Mouse (Mus musculus) neural tube, embryonic 10.5 days (tissue): Measurements from ENCODE around the gene Mark1.
A peak's percentile ranks its signal among the peaks of the same experiment; 100 is the strongest.

ENCODE experiments used
- DNase-seq: peaks from one replicate; pipeline ENCODE4 v3.0.0-alpha.2; 2017; ENCODE audit warnings: low spot score; ENCODE audit errors: extremely low spot score

Mark1 gene

DNA sequence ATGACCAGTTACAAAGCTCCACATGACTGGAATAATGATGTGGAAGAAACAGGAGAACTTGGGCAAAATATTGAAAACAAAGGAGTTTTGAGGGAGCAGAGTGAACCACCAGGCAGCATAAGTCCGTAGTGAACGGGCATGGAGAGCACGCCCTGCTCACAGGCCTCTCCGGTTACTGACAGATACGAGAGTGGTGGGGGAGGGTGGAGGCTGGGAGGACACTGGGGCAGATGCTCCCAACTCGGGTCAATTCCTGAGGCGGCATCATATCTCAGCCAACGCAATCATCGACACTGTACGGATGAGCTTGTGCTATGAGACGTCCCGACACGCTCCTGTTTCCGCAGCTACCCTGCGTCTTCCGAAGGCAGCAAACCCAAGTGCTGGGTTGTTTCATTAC lies 102.0 kb downstream of the Mark1 start:
- no peak for DNase-seq

DNA sequence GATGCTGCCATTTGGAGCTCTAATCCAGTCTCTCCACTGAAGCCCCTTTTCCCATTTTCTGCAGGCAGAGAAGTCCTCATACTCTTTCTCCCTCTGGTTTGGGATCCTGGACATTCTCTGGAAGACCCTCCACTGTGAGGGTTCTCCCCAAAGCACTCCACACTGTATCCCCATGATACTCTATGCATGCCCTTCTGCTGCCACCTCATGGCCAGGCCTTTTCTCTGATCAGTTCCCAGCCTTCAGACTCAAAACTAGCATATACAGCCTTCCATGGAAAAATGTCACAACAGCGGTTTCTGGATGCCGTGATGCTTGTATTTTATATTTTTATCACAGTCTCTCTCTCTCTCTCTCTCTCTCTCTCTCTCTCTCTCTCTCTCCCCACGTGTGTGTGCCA lies 107.4 kb downstream of the Mark1 start:
- DNase-seq: no peak

DNA sequence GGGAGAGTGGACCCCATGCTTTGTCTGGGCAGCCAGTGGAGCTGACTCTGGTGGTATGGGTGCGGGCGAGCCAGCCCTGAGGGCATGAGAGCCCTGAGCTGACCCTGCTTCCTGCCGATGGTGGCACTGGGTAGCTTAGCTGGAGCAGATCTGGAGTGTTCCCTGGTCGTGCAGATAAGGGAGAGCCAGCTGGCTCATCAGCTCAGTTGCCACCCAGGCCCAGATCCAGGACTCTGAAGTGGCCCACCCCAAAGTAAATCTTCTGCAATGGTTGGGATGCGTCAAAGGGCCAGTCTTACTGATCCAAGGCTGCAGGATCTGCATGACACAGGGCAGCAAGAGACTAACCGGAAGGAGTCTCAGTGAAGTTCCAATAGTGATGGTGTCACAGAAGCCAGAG lies 109.9 kb downstream of the Mark1 start:
- DNase-seq: no peak

DNA sequence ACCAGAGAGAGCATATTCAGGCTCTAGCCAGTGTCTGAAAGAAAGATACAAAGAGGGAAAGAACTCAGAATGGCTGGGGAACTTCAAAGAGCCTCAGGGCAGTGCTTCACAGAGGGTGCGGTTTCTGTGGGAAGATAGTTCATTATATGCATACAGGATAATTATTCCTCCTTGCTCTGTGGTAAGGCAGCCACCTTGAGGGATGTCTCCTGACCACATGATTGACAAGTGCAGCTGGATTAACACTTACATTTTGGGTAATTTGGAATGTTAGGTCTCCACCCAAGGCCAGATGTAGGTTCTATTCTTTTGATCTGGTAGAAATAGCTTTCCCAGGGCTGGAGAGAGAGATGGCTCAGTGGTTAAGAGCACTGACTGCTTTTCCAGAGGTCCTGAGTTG lies 113.2 kb downstream of the Mark1 start:
- DNase-seq: no peak

DNA sequence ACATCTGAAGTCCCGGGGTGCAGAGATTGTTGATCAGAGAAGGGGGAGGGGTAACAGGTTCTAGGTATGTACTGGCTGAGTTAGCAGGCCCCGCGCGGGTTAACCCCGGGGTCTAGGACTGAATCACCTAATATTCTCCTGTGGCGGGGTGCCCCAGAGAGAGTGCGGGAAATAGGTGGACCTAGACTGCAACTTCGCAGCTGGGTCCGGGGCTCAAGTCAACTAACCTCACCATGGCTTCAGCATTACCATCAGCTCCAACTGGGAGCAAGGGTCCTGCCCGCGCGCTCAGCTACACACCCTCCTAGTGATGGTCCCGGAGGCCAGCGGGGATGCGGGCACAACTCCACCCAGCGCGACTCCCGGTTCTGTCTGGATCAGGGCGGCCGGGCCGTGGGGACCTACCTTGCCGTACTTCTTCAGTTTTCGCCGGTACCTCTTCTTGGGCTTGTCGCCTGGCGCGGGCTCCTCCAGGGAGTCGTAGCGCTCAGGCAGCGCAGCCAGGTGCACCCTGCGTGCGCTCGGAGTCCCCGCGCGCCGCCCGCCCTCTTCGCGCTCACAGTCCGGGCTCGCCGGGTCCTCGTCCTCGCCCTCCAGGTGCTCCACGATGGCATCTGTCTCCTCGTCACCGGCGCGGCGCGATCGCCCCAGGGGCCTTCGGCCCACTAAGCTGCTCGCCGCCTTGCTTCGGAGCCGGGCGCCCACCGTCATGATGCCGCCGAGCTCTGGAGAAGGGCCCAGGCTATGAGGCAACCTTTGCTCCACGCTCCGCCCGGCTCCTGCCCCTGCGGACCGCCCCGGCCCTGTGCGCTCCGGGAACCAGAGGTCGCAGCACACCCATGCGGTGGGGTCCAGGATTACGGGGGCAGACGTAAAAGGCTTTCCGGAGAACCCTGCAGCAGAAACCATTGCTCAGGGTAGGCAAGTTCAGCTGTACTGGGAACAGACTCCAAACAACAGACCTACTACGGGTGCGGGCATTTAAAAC lies 116.8 kb downstream of the Mark1 start, which contains the start of gene C130074G19Rik:
C130074G19Rik (minus strand) TSS at position 938 of the 988 bp plus-strand sequence.
- DNase-seq: peak; percentile 60

DNA sequence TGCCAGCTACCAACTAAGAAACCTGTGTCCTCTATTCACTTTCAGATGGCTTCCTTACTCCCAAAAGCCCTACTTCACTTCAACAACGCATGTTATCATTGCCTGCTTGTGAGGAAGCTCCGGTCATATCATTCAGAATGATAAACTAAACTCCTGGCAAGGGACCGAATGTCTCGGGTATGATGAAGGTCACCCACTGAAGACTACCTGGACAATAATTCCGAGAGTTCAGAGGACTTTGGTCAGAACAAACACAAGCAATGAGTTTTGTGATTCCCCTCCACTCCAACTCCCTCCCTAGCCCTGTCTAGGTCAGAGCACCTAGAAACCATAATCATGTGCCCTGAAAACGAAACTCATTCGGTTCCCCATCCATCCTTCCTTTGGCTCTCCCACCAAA lies 117.5 kb downstream of the Mark1 start:
- DNase-seq: no peak

DNA sequence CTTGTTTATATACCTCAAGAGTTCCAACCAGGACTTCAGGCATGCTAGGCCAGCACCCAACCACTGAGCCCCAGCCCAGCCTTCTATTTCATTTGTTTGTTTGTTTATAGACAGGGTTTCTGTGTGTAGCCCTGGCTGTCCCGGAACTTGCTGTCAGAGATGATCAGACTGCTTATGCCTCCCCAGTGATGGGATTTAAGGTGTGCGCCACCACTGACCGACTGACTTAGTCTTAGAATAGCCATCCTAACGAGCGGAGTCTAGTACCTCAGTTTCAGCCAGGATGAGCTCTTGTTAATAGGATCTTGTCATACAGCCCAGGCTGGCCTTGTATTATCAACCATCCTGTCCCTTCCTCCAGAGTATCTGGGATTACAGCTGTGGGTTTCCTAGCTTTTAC lies 118.2 kb downstream of the Mark1 start:
- no peak for DNase-seq

DNA sequence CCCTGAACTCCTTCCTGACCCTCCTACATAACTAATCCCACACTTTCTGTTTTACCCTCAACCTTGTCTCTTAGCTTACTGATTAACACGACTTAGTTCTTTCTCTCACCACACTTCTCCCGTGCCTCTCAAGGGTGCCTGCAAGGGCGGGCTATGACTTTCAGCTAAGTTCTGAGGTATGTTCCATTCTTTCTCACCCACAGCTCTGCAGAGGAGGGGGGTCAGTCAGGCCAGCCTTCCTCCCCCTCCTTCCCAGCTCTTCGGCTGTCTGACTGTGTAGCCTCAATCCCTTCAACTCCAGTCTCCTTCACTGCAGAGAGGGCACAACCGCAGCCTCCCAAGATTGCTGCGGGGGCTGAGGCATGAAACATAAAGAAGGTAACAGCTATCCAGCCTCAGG lies 120.5 kb downstream of the Mark1 start:
- DNase-seq: no peak

DNA sequence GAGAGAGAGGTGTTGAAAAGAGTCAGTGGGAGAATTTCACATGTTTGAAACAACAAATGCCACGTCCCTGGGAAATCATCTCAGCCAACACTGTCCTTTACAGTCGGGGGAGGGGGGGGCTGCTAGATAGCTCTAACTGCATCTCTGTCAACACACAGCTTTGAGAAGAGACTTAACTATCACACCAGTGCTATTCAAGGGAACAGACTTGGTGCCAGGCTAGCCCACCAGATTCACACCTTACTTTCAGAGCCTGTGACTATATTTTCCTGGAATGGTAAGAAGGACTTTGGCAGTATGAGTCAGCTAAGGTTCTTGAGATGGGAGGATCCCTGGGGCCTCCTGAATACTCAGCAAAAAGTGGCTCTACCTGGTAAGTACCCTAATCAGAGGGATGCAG lies 122.1 kb downstream of the Mark1 start:
- DNase-seq: no peak

DNA sequence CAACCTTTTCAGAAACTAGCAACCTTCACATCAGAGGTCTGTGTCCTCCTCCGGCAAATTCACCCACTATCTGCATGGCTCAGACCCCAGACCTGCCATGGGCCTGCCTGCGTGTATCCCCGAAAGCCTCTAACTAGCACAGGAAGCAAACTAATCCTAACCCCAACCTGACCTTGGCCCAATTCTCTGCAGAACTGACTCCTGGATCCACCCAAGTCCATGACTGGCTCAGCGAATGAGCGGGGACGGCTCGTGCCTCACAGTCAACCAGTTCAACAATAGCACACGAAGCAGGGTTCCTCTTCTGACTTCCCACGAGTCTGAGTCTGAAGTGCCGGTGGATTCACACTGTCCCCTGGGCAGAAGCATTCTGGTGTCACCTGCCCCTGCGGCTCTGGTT lies 125.5 kb downstream of the Mark1 start:
- DNase-seq: no peak

DNA sequence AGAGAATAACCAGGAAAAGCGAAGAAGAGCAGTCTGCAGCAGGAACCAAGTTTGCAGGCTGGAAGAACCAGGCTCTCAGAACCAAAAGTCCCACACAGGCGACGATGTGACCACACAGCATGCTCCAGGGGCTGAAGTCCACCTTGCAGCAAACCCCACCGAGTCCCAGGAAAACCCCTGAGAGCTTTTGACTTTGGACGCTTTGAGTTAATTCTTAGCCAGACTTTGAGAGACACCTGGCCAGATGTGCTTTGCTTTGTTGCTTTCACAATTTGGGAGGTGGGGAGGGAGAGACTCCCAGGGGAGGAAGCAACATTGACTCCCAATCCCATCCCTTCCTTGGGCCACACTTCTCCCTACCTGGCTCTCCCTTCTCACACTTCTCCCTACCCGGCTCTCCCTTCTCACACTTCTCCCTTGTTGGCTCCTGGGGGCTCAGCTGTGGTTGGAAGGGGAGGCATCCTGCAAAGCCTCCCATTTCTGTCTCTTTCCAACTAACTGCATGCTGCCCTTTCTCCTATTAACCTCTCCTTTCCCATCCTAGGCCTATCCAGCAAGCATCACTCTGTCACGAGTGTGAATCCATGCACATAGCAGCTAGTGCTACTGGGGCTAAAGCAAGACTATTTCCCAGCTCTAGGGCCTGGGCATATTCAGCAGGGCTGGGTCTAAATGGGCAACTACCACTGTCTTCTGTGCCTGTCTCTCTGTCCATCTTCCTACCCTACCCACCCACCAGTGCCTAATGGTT lies 127.1 kb downstream of the Mark1 start:
- DNase-seq: no peak

DNA sequence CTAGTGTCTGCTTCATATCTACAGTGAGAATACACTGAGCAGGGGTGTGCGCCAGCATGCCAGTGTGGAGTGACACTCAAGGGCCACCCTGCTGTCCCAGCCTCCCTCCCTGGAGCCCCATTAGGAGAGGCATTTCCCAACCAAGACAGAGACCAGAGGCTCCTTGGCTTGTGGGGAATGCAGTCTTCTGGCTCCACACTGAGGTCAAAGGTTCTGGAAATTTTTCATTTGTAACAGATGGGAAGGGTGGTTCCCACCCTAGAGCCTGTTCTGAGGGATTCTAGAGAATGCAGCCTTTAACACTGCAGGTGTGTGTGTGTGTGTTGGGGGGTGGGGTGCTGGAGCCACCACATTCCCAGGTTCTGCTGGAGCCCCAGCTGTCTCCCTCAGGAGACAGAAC lies 127.9 kb downstream of the Mark1 start:
- no peak for DNase-seq

DNA sequence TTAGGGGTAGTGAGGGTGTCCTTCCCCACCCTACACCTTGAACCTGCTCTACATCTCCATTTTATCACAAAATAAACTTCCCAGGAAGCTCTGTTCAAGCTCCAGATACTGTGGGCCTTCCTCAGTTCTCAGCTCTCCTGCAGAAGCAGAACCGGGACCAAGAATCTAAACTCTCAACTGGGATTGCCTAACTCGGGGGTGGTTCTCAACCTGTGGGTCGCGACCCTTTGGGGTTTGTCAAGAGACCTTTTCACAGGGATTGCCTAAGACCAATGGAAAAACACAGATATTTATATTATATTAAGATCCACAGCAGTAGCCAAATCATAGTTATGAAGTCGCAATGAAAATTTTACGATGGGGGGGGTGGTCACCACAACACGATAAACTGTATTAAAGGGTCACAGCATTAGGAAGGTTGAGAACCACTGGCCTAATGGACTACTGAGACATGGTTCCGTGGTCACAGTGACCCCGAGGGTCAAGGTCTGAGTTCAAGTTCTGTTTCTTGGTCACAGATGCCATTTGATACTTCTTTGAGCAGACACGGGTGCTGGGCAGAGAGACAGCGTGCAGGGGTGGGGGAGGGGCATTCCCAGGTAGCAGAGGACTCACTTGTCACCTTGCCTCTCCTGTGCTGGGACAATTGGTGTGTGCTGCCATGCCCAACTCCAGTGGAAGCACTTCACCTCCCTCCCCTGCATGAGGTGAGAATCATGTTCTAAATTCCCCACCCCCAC lies 128.6 kb downstream of the Mark1 start:
- DNase-seq: no peak

DNA sequence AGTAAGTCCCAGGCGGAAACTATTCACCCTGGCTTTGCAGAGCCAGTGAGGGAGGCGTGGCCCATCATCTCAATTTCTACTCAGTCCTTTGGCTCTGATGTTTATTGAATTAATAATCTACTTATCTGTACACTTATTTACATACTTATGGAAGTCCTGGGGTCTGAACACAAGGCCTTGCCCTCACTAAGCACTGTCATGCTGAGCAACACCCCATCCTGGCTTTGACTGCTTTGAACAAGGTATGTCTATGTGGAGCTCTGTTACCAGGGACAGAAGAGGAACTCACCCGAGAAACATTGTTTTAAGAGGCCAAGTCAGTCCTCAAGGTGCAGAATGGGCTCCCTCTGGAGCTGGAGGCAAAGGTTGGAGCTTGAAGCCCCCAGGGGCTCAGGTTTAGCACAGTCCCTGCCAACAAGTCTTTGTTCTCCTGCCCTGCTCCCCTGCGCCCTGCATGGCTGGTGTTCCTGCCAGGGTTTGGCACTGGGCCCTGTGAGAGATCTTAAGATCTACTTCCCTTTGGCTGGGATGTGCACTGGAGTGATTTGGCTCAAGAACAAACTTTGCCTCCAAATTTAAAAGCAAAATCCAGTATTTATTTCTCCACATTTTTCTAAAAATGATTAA lies 129.3 kb downstream of the Mark1 start:
- no peak for DNase-seq

DNA sequence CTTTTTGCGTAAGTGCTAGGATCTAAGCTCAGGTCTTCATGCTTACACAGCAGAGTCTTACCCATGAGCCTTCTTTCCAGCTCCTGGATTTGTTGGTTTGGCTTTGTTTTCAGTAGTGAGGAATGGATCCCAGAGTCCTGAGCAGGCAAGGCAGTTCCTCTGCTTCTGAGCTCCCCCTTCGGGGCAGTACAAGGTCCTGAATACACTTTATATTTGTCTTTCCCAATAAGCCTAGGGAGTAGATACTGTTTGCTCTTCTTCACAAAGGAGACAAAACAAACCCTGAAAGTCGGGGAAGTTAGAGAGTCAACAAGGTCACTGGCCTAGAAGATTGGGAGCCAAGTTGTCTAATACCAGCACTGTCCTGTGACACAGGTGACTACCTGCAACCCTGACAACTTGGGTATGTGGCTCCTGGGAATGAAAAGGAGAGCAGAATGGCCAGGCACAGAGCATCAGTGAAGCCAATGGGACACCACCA lies 131.7 kb downstream of the Mark1 start:
- no peak for DNase-seq

DNA sequence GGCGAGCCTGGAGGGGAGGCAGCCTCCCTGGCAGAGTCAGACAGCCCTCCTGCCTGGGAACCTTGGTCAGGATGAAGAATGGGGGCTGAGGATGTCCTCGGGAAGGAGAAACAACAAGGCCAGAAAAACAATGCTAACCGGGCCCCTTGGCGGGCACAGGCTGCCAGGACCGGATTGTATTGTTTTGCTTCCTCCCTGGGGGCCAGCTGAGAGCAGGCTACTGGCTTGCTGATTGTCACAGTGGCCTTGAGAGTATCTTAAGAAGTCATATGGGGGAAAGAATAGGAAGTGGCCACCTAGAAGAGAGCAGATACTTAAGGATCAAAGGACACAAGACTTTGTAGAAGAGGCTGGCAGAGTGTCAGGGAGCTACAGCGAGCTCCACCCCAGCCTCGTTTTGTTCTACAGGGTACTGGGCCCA lies 135.0 kb downstream of the Mark1 start:
- no peak for DNase-seq

DNA sequence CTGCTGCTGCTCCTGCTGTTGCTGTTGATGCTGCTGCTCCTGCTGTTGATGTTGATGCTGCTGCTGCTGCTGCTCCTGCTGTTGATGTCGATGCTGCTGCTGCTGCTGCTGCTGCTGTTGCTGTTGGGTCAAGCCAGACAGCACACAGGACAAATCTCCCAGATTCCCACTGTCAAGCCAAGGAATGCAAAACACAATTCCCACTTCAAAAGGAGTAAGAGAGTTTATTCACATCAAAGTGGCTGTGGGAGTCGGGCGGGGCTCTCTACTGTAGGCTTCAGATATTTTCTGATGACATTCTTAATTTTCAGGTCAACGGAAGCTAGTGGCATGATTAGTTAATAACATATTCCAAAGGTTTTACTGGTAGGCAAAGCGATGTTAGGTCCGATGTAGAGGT lies 136.7 kb downstream of the Mark1 start:
- DNase-seq: no peak

DNA sequence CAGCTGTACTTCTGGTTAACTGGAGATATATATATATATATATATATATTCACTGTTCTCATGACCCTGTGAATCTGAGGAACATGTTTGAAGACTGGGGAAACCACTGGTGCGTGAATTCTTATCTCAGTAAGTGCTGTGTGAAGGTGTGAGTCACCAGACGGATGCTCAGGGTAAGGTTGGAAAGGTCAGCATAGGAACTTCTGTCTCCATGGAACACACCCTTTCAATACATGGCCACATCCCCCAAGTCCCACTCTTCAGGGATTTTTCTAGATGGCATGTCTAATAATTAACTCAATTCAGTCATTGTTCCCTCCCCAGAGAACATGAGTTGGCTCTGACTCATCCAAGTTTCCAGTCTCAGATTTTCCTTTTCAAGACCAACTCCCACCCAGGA lies 137.8 kb downstream of the Mark1 start:
- no peak for DNase-seq

DNA sequence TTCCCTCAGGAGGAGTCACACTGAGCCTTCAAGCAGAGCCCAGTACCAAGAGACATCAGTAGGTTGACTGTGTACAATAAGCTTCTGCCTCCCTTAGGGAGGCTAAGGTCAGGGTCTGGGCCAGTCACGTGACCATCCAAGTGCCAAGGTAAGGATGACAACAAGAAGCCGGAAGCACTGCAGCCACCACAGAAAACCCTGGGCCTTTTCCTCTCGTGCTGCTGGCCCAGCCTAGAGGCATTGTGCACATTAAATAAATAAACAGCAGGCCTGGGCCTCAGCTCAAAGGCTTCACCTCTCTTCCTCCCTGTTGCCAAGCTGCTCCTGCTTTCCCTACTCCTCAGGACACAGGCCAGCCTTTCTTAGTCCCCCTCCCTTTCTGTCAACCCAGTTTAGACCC lies 139.1 kb downstream of the Mark1 start:
- DNase-seq: no peak

DNA sequence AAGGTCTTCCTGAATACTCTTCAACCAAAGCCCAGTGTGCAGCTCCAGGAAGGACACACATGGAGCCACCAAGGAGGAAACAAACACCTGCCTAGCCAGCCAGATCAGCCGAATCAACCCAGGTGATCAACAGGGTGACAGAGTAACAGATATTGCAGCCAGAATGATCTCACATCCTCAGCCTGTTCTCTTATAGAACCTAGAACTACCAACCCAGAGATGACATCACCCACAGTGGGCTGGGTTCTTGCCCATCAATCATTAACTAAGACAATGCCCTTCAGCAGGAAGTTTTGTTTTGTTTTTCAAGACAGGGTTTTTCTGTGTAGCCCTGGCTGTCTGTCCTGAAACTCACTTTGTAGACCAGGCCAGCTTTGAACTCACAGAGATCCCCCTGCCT lies 141.1 kb downstream of the Mark1 start:
- DNase-seq: no peak

DNA sequence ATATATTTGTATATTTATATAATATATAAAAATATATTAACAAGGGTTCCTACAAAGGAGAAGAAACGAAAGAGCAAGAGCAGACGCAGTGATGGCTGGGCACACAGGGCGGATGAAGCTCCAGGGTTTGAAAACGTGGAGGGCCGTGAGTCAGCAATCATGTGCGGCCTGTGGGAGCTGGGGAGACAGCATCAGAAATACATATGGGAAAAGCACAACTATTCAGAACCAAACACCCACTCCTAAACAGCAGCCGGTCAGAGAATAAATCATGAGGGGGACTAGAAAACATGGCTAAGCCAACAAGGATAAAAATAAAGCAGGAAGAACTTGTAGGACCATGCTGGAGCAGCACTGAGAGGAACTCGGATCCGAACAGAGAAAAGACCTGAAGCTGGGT lies 142.2 kb downstream of the Mark1 start:
- DNase-seq: no peak
